ENCODE assay signal across 13 mouse cellular contexts in genomic region chr10:119408327-119408726, GRCm38 (mm10). TPM values are rescaled to one million over a fixed set of nuclear protein-coding genes. Genes with fewer than 3 reads are reported as not detected.
DNase-seq lines count a peak whose midpoint lies in the region; TF ChIP-seq lines count a peak whose summit lies in the region.
"Had no signal": no experiment of that assay in that cellular context is flagged by ENCODE, and none has a peak within 500 bp of the region (broad histone marks: within the 10 kb centered on the region; RNA-seq: fewer than 3 reads in every experiment).

No protein-coding gene starts in this region.

- intact Hi-C loops in left cerebral cortex, adult 2 months (cut with DNase I): no loop called here

- no peak overlapping the region for H3K27ac ChIP-seq in left cerebral cortex, adult 2 months
- H3K27ac ChIP-seq: forebrain, embryonic 10.5 days had no signal

- H3K4me3 ChIP-seq in left cerebral cortex, adult 2 months: no peak overlapping the region
- H3K4me3 ChIP-seq: forebrain, embryonic 10.5 days had no signal

- no peak for TF ChIP-seq CTCF in left cerebral cortex, adult 2 months (IDR thresholded peaks at IDR 0.05)

- peak; percentile 10 to 24 for DNase-seq in frontal cortex, postnatal 36 days (ENCODE audit: low spot score in 2 of 2)
- no peak for DNase-seq in frontal cortex, postnatal 25 days (ENCODE audit: low spot score in 2 of 2)
- DNase-seq in layer of hippocampus, adult 18-20 months (ENCODE audit: low spot score in 2 of 2): peak; percentile 21 to 48
- no peak for DNase-seq in layer of hippocampus, adult 9-10 months (ENCODE audit: low spot score)
- peak; percentile 76 for DNase-seq in Muller cell, postnatal 12 days (ENCODE audit: inconsistent ontology term)
- peak; percentile 23 to 39 for DNase-seq in left cerebral cortex, adult 2 months (ENCODE audit: extremely low spot score in 1 of 2, low spot score in 2 of 2)
- no peak for DNase-seq in thymus, adult 18-20 months
- no peak for DNase-seq in cerebellum, adult 9-10 months
- DNase-seq: cerebellum, adult 9-11 months; midbrain, embryonic 14.5 days; thymus, adult 2 months had no signal

RNA-seq across cellular contexts. Expression of gene Grip1, which starts 45.3 kb away (rescaled TPM):
- total RNA-seq in layer of hippocampus, adult 18-20 months (2021): 10 to 100 TPM; 23.3 to 25.4 TPM
- total RNA-seq in left cerebral cortex, adult 2 months (2021): 10 to 100 TPM; 20.3 to 22.2 TPM
- total RNA-seq: hematopoietic stem cell, adult 5-6 weeks had no signal

Comparison
In these comparisons a context has a peak if more than half of its experiments do, and no peak if none do; other contexts are left out.
1. DNase-seq: peak in frontal cortex, postnatal 36 days (2 of 2), layer of hippocampus, adult 18-20 months (2 of 2), Muller cell, postnatal 12 days (single experiment) and left cerebral cortex, adult 2 months (2 of 2); none in frontal cortex, postnatal 25 days (0 of 2), layer of hippocampus, adult 9-10 months (single experiment), thymus, adult 18-20 months (0 of 2) and cerebellum, adult 9-10 months (single experiment).